Mouse (Mus musculus): ENCODE results near the gene Fer1l4. TPM values are rescaled to one million over a fixed set of nuclear protein-coding genes. Genes with fewer than 3 reads are reported as not detected.

Fer1l4 gene
- polyA plus RNA-seq, 1 experiment from 2014 or later = not detected

DNA sequence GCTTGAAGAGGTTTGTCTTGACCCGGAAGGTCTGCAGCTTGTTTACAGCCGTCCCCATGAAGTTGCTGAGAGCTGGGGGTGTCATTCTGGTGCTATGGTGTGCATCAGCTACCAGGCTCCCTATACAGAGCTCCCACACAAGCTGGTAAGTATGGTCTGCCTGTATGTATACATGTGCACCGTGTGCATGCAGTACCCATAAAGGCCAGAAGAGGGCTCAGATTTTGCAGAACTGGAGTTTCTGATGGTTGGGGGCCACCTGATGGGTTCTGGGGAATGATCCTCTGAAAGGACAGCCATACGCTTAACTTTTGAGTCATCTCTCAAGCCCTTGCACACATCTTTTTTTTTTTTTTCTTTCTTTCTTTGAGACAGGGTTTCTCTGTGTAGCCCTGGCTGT is 47.4 kb downstream of the Fer1l4 start:
- H3K27ac ChIP-seq = no peak overlapping the region
- no peak overlapping the region for H3K9ac ChIP-seq
- 91% methylated on average over 4 of the region's 4 CpGs for WGBS
- H3K9me3 ChIP-seq = no peaks in the 10 kb centered on the region
- no peak for ATAC-seq (ENCODE audit: borderline replicate concordance, extremely low read depth, low FRiP score, low TSS enrichment)
- H3K36me3 ChIP-seq = peaks cover 10% of the 10 kb centered on the region
- H3K4me2 ChIP-seq = no peak overlapping the region
- no peaks in the 10 kb centered on the region for H3K27me3 ChIP-seq
- peaks cover 11% of the 10 kb centered on the region for H3K4me1 ChIP-seq
- H3K4me3 ChIP-seq = no peak overlapping the region

DNA sequence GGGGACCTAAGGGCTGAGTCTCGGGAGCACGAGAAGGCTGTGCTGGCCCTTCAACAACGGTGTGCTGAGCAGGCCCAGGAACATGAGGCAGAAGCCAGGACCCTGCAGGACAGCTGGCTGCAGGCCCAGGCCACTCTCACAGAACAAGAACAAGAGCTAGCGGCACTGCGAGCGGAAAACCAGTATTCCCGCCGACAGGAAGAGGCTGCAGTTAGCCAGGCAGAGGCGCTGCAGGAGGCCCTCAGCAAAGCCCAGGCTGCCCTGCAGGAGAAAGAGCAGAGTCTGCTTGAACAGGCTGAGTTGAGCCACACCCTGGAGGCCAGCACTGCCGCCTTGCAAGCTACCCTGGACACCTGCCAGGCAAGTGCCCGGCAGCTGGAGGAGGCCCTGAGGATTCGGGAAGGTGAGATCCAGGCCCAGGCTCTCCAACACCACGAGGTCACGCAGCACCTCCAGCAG is 60.9 kb downstream of the Fer1l4 start:
- ATAC-seq (ENCODE audit: borderline replicate concordance, extremely low read depth, low FRiP score, low TSS enrichment) = peak; percentile 43; the same call in 1 of the 2 replicates
- H3K9me3 ChIP-seq = no peaks in the 10 kb centered on the region
- H3K4me1 ChIP-seq = no peaks in the 10 kb centered on the region
- peaks cover 97% of the 10 kb centered on the region for H3K36me3 ChIP-seq
- WGBS = 69% methylated on average over 14 of the region's 14 CpGs
- H3K4me2 ChIP-seq = no peak overlapping the region
- no peak overlapping the region for H3K4me3 ChIP-seq
- no peak overlapping the region for H3K27ac ChIP-seq
- H3K9ac ChIP-seq = no peak overlapping the region
- H3K27me3 ChIP-seq = no peaks in the 10 kb centered on the region

DNA sequence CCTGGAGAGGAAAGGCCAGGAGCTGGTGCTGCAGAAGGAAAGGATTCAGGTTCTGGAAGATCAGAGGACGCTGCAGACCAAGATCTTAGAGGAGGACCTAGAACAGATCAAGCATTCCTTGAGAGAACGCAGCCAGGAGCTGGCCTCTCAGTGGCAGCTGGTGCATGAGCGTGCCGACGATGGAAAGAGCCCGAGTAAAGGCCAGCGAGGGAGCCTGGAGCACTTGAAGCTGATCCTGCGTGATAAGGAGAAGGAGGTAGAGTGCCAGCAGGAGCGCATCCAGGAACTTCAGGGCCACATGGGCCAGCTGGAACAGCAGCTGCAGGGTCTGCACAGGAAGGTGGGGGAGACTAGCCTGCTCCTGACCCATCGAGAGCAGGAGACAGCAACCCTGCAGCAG is 61.6 kb downstream of the Fer1l4 start:
- H3K4me2 ChIP-seq = no peak overlapping the region
- H3K4me3 ChIP-seq = no peak overlapping the region
- WGBS = 83% methylated on average over 10 of the region's 10 CpGs
- ATAC-seq (ENCODE audit: borderline replicate concordance, extremely low read depth, low FRiP score, low TSS enrichment) = no peak
- H3K4me1 ChIP-seq = no peaks in the 10 kb centered on the region
- H3K9ac ChIP-seq = no peak overlapping the region
- no peaks in the 10 kb centered on the region for H3K9me3 ChIP-seq
- no peak overlapping the region for H3K27ac ChIP-seq
- H3K36me3 ChIP-seq = peaks cover 96% of the 10 kb centered on the region
- H3K27me3 ChIP-seq = no peaks in the 10 kb centered on the region

DNA sequence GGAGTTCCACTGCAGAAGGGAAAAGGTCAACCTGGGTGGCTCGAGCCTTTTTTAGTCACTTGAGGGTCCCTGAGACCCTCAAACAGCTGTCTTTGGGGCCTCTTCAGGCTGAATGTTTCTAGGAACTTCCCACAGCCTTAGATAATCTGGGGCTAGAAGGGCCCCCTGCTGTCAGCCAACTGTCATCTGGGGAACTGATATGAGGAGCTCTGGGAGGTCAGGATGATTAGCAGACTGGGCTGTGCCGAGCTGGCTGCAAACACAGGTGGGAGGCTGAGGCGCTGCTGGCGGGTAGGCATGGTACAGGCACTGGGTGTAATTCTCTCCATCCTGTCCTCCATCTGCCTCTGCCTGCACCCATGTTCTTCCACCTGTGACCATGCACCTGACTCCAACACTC is 63.7 kb downstream of the Fer1l4 start:
- H3K9me3 ChIP-seq = no peaks in the 10 kb centered on the region
- H3K9ac ChIP-seq = no peak overlapping the region
- no peaks in the 10 kb centered on the region for H3K4me1 ChIP-seq
- no peak overlapping the region for H3K27ac ChIP-seq
- no peak for ATAC-seq (ENCODE audit: borderline replicate concordance, extremely low read depth, low FRiP score, low TSS enrichment)
- no peaks in the 10 kb centered on the region for H3K27me3 ChIP-seq
- H3K4me3 ChIP-seq = no peak overlapping the region
- peaks cover 98% of the 10 kb centered on the region for H3K36me3 ChIP-seq
- H3K4me2 ChIP-seq = no peak overlapping the region
- 50% methylated on average over 4 of the region's 4 CpGs for whole genome bisulfite sequencing

DNA sequence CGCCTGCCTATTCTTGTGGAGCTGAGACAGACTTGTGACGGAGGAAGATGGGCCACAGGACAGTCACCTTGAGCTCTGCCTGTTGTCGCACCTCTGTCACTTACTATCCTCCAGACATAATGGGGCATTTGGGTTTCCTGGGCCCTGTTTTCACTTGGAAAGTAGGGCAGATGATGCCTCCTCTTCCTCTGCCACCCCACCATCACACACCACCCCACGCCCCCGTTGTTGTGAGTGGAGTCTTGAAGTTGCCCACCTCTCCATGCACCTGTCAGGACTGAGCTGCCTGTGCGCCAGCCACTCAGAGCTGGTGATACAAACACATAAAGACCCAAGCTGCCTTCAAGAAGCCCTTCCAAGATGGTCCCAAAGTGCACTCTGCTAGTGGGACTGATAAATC is 65.6 kb downstream of the Fer1l4 start:
- no peak overlapping the region for H3K27ac ChIP-seq
- no peak overlapping the region for H3K4me2 ChIP-seq
- WGBS = 97% methylated on average over 6 of the region's 6 CpGs
- H3K9me3 ChIP-seq = no peaks in the 10 kb centered on the region
- no peak overlapping the region for H3K9ac ChIP-seq
- no peak for ATAC-seq (ENCODE audit: borderline replicate concordance, extremely low read depth, low FRiP score, low TSS enrichment)
- no peaks in the 10 kb centered on the region for H3K4me1 ChIP-seq
- H3K27me3 ChIP-seq = no peaks in the 10 kb centered on the region
- peaks cover 95% of the 10 kb centered on the region for H3K36me3 ChIP-seq
- no peak overlapping the region for H3K4me3 ChIP-seq

DNA sequence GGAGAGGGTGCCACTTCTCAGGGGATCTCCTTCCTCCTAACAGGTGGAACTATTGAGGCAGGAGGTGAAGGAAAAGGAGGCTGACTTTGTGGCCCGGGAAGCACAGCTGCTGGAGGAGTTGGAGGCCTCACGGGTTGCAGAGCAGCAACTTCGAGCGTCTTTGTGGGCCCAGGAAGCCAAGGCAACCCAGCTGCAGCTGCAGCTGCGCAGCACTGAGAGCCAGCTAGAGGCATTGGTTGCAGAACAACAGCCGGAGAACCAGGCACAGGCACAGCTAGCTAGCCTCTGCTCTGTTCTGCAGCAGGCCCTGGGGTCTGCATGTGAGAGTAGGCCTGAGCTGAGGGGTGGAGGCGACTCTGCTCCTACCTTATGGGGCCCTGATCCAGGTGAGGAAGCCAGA is 67.0 kb downstream of the Fer1l4 start:
- H3K4me1 ChIP-seq = no peaks in the 10 kb centered on the region
- H3K4me3 ChIP-seq = no peak overlapping the region
- no peak for ATAC-seq (ENCODE audit: borderline replicate concordance, extremely low read depth, low FRiP score, low TSS enrichment)
- H3K36me3 ChIP-seq = peaks cover 94% of the 10 kb centered on the region
- no peaks in the 10 kb centered on the region for H3K27me3 ChIP-seq
- WGBS = 86% methylated on average over 7 of the region's 7 CpGs
- H3K9me3 ChIP-seq = no peaks in the 10 kb centered on the region
- no peak overlapping the region for H3K9ac ChIP-seq
- no peak overlapping the region for H3K27ac ChIP-seq
- no peak overlapping the region for H3K4me2 ChIP-seq

DNA sequence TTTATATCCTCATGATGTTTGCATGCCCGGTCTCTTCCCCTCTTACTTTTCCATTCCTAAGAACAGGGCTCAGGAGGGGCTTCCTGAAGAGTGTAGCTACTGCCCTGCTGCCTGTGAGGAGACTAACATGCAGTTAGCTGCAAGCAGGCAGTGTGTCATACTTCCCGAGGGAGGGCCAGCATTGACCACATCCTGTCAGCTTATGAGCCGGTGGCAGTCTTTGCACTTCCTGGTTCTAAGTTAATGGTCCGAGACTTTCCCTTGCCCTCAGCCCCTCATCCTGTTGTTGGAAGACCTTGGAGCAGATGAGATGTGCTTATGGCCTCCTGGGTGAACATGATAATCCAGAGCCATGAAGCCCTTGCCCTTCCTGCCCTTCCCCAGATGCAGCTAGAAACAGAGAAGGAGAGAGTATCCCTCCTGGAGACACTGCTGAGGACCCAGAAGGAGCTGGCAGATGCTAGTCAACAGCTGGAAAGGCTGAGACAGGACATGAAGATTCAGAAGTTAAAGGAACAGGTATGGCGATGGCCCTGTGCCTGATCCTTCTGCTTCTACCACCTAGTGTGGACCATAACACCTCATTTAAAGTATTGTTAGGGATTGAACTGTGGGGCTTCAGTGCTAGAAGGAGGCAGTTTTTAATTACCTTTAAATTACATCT is 73.3 kb downstream of the Fer1l4 start:
- no peak for ATAC-seq (ENCODE audit: borderline replicate concordance, extremely low read depth, low FRiP score, low TSS enrichment)
- H3K4me1 ChIP-seq = no peaks in the 10 kb centered on the region
- H3K9ac ChIP-seq = no peak overlapping the region
- H3K27ac ChIP-seq = no peak overlapping the region
- H3K4me2 ChIP-seq = no peak overlapping the region
- no peaks in the 10 kb centered on the region for H3K27me3 ChIP-seq
- H3K4me3 ChIP-seq = no peak overlapping the region
- H3K36me3 ChIP-seq = peaks cover 86% of the 10 kb centered on the region
- WGBS = 78% methylated on average over 5 of the region's 5 CpGs
- H3K9me3 ChIP-seq = no peaks in the 10 kb centered on the region

DNA sequence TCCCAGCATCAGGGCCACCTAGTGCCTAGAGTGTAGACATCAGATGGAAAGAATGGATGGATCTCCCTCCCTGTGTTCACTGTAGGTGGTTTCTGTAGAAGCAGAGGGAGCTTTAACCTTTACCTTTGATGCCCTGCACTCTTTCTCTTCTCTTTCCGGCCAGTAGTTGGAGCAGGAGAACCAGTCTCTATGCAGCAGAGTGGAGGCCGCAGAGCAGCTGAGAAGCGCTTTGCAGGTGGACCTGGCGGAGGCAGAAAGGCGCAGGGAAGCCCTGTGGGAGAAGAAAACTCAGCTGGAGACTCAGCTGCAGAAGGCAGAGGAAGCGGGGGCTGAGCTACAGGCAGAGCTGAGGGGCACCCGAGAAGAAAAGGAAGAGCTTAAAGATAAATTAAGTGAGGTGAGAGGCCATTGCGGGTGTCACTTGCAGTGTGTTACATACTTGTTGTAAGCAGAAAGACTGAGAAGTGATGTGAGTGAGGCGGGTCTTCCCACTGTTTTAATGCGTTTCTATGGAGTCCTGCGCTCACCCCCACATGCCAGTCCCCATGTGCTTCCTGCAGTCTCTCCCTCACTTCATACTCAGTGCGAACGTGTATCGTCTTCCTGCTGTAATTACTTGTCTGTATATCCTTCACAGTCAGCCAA is 78.5 kb downstream of the Fer1l4 start:
- peaks cover 83% of the 10 kb centered on the region for H3K36me3 ChIP-seq

DNA sequence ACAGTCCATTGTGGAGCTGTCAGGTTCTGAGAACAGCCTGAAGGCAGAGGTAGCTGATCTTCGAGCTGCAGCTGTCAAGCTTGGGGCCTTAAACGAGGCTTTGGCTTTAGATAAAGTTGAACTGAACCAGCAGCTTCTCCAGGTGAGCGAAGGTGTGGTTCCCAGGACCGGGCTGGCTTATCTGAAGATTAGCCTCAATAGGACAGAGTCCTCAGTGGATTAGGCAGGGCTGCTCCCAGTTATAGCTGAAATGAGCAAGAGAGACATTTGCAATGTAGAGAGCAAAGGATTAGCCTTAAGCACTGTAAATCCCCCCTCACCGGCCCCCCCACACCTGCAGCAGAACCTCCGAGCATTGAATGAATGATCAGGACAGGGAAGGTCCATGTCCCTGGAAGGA is 79.4 kb downstream of the Fer1l4 start:
- Histone ChIP-seq H3K36me3 (peaks cover 85% of the 10 kb centered on the region), H3K4me2 (no peak overlapping the region), H3K4me1 (no peaks in the 10 kb centered on the region), H3K9ac (no peak overlapping the region), H3K27me3 (no peaks in the 10 kb centered on the region), H3K27ac (no peak overlapping the region), H3K4me3 (no peak overlapping the region), H3K9me3 (no peaks in the 10 kb centered on the region)
- 86% methylated on average over 6 of the region's 6 CpGs for WGBS
- ATAC-seq (ENCODE audit: borderline replicate concordance, extremely low read depth, low FRiP score, low TSS enrichment) = no peak

More for the DNA sequence above, 78.5 kb downstream of the Fer1l4 start:
- 67% methylated on average over 14 of the region's 14 CpGs for WGBS
- H3K4me2 ChIP-seq = no peak overlapping the region
- ATAC-seq (ENCODE audit: borderline replicate concordance, extremely low read depth, low FRiP score, low TSS enrichment) = no peak
- H3K27ac ChIP-seq = no peak overlapping the region
- H3K9me3 ChIP-seq = no peaks in the 10 kb centered on the region
- H3K4me3 ChIP-seq = no peak overlapping the region
- no peak overlapping the region for H3K9ac ChIP-seq
- no peaks in the 10 kb centered on the region for H3K4me1 ChIP-seq
- no peaks in the 10 kb centered on the region for H3K27me3 ChIP-seq

Other genes starting within 250 kb of the Fer1l4 start
- gene BC029722, start 233.5 kb downstream of the Fer1l4 start, polyA plus RNA-seq (2015; fragmentation: Nextera tagmentation; extraction: Ambion mirVana) = 17.4 and 19.7 TPM in 2 replicates
- gene Eif6, start 226.0 kb downstream of the Fer1l4 start, polyA plus RNA-seq (2015; fragmentation: Nextera tagmentation; extraction: Ambion mirVana) = 184 and 199 TPM in 2 replicates
- 0.10 and 0.21 TPM in 2 replicates for gene Fam83c, start 218.1 kb downstream of the Fer1l4 start, polyA plus RNA-seq (2015; fragmentation: Nextera tagmentation; extraction: Ambion mirVana)
- gene Uqcc1, start 122.6 kb downstream of the Fer1l4 start, polyA plus RNA-seq (2015; fragmentation: Nextera tagmentation; extraction: Ambion mirVana) = 65.9 and 75.6 TPM in 2 replicates
- not detected in 2 replicates for gene Gm15557, start 112.2 kb downstream of the Fer1l4 start, polyA plus RNA-seq (2015; fragmentation: Nextera tagmentation; extraction: Ambion mirVana)
- gene Gdf5, start 107.6 kb downstream of the Fer1l4 start, polyA plus RNA-seq (2015; fragmentation: Nextera tagmentation; extraction: Ambion mirVana) = 0.34 and 0.57 TPM in 2 replicates
- 22.5 and 26.1 TPM in 2 replicates for gene Cep250, start 96.5 kb downstream of the Fer1l4 start, polyA plus RNA-seq (2015; fragmentation: Nextera tagmentation; extraction: Ambion mirVana)
- 0.88 and 1.8 TPM in 2 replicates for gene 6430550D23Rik, start 45.0 kb downstream of the Fer1l4 start, polyA plus RNA-seq (2015; fragmentation: Nextera tagmentation; extraction: Ambion mirVana)
- 224 and 226 TPM in 2 replicates for gene Ergic3, start 44.9 kb downstream of the Fer1l4 start, polyA plus RNA-seq (2015; fragmentation: Nextera tagmentation; extraction: Ambion mirVana)
- 3.6 and 3.7 TPM in 2 replicates for gene Spag4, start 12.2 kb upstream of the Fer1l4 start, polyA plus RNA-seq (2015; fragmentation: Nextera tagmentation; extraction: Ambion mirVana)
- 75.2 and 76.2 TPM in 2 replicates for gene Cpne1, start 59.0 kb upstream of the Fer1l4 start, polyA plus RNA-seq (2015; fragmentation: Nextera tagmentation; extraction: Ambion mirVana)
- 25.5 and 27.2 TPM in 2 replicates for gene Rbm12, start 59.0 kb upstream of the Fer1l4 start, polyA plus RNA-seq (2015; fragmentation: Nextera tagmentation; extraction: Ambion mirVana)
- gene Gm28036, start 74.1 kb upstream of the Fer1l4 start, polyA plus RNA-seq (2015; fragmentation: Nextera tagmentation; extraction: Ambion mirVana) = 15.7 and 21.0 TPM in 2 replicates
- gene Romo1, start 91.1 kb upstream of the Fer1l4 start, polyA plus RNA-seq (2015; fragmentation: Nextera tagmentation; extraction: Ambion mirVana) = 340 and 373 TPM in 2 replicates
- 42.5 TPM in 2 replicates for gene Nfs1, start 91.2 kb upstream of the Fer1l4 start, polyA plus RNA-seq (2015; fragmentation: Nextera tagmentation; extraction: Ambion mirVana)
- gene Rbm39, start 127.3 kb upstream of the Fer1l4 start, polyA plus RNA-seq (2015; fragmentation: Nextera tagmentation; extraction: Ambion mirVana) = 559 and 568 TPM in 2 replicates
- gene Phf20, start 143.5 kb upstream of the Fer1l4 start, polyA plus RNA-seq (2015; fragmentation: Nextera tagmentation; extraction: Ambion mirVana) = 62.2 and 67.7 TPM in 2 replicates